In the genomic region with DNA sequence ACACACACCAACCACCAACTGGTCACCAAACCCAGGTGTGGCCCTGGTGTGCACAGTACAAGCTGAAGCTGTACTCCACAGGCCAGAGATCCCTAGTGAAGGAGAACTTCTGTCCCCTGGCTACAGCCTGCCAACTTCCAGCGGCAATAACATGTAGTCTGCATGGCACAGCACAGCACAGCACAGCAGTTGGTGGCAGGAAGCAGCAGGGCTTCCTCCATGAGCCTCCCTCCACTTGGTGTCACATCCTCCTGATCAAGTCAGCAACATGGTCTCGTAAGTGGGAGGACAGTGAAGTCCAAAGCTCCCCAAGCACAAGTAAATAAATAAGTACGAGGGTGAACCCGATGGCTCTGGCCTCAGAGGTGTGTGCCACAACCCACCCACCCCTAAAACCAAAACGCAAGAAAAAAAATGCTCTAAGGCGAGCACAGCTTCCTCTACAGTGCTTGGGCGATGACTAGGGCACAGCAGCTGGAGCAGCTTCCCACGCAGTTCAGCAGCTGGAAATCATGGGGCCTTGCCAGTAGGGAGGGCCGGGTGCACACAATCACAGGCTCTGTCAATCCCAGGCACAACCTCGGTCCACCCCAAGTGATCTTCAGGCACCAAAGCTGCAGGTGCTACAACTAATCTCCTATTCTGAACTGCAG, we compare ENCODE assay signal across 19 mouse cellular contexts. TPM values are rescaled to one million over a fixed set of nuclear protein-coding genes. Genes with fewer than 3 reads are reported as not detected.
A peak's percentile ranks its signal among the peaks of the same experiment; 100 is the strongest.
DNase-seq lines count a peak whose midpoint lies in the region; ATAC-seq and TF ChIP-seq lines count a peak whose summit lies in the region.
"Had no signal": no experiment of that assay in that cellular context is flagged by ENCODE, and none has a peak within 500 bp of the region (broad histone marks: within the 10 kb centered on the region; RNA-seq: fewer than 3 reads in every experiment).

No protein-coding gene starts in this region.

- no peak for TF ChIP-seq CTCF in layer of hippocampus, adult 2 months (conservative IDR thresholded peaks at IDR 0.05)
- TF ChIP-seq CTCF in stomach, postnatal 0 days (IDR thresholded peaks at IDR 0.05; ENCODE audit: low read depth) = no peak

- peak overlapping the region; percentile 16; the same call in 1 of the 2 replicates for H3K27ac ChIP-seq in layer of hippocampus, adult 2 months
- H3K27ac ChIP-seq in stomach, postnatal 0 days (replicated peaks) = no peak overlapping the region
- H3K27ac ChIP-seq: forebrain, embryonic 13.5 days; heart, embryonic 13.5 days; hindbrain, embryonic 13.5 days; limb, embryonic 15.5 days; midbrain, embryonic 12.5 days had no signal

- WGBS in stomach, postnatal 0 days = 81% methylated on average over 10 of the region's 10 CpGs

- peaks cover 45% of the 10 kb centered on the region for H3K4me1 ChIP-seq in megakaryocyte, embryonic 14.5 days
- no peaks in the 10 kb centered on the region for H3K4me1 ChIP-seq in stomach, postnatal 0 days (replicated peaks; ENCODE audit: control insufficient read depth, insufficient read depth)
- H3K4me1 ChIP-seq: forebrain, embryonic 13.5 days; hindbrain, embryonic 13.5 days; limb, embryonic 15.5 days; midbrain, embryonic 12.5 days had no signal

- intact Hi-C loops in heart, postnatal 25 days (cut with DNase I) = no loop called here

- TF ChIP-seq EP300 in stomach, postnatal 0 days (optimal IDR thresholded peaks at IDR 0.05) = no peak

- no peak overlapping the region for H3K4me2 ChIP-seq in stomach, postnatal 0 days (replicated peaks; ENCODE audit: low read depth)
- H3K4me2 ChIP-seq: forebrain, embryonic 13.5 days; heart, embryonic 13.5 days; hindbrain, embryonic 13.5 days; limb, embryonic 15.5 days; lung, embryonic 14.5 days; midbrain, embryonic 12.5 days had no signal

- H3K9ac ChIP-seq in stomach, postnatal 0 days (ENCODE audit: low read length) = no peak overlapping the region
- H3K9ac ChIP-seq: forebrain, embryonic 13.5 days; heart, embryonic 13.5 days; hindbrain, embryonic 13.5 days; limb, embryonic 15.5 days; lung, embryonic 14.5 days; midbrain, embryonic 12.5 days had no signal

- no peaks in the 10 kb centered on the region for H3K9me3 ChIP-seq in megakaryocyte, embryonic 14.5 days
- H3K9me3 ChIP-seq in stomach, postnatal 0 days (ENCODE audit: control insufficient read depth, low read length) = no peaks in the 10 kb centered on the region
- H3K9me3 ChIP-seq: forebrain, embryonic 13.5 days; heart, embryonic 13.5 days; hindbrain, embryonic 13.5 days; limb, embryonic 15.5 days; midbrain, embryonic 12.5 days had no signal

- no peak for ATAC-seq in megakaryocyte, adult 5-6 weeks (ENCODE audit: poor library complexity, severe bottlenecking)
- 0 out of 2 replicates have a peak, but pooled peaks have one; percentile 14 for ATAC-seq in stomach, postnatal 0 days (ENCODE audit: low FRiP score, low TSS enrichment)
- ATAC-seq: forebrain, embryonic 13.5 days had no signal

- H3K27me3 ChIP-seq in megakaryocyte, embryonic 14.5 days (replicated peaks) = peaks cover 4% of the 10 kb centered on the region
- no peaks in the 10 kb centered on the region for H3K27me3 ChIP-seq in stomach, postnatal 0 days (ENCODE audit: control insufficient read depth, insufficient read depth, low read length)
- H3K27me3 ChIP-seq: forebrain, embryonic 13.5 days; heart, embryonic 13.5 days; hindbrain, embryonic 13.5 days; limb, embryonic 15.5 days; midbrain, embryonic 12.5 days had no signal

- DNase-seq in layer of hippocampus, adult 2 months (ENCODE audit: low spot score in 2 of 2) = no peak
- DNase-seq in layer of hippocampus, adult 9-10 months (ENCODE audit: low spot score) = no peak
- peak; percentile 39 for DNase-seq in heart, postnatal 25 days (ENCODE audit: low spot score)
- DNase-seq in stomach, postnatal 0 days (ENCODE audit: low spot score) = no peak
- DNase-seq in ovary, postnatal 36 days (ENCODE audit: low spot score) = no peak
- no peak for DNase-seq in layer of hippocampus, postnatal 14 days (ENCODE audit: low spot score in 2 of 2)
- DNase-seq: cerebellum, postnatal 10 days; kidney, adult 9 months; kidney, postnatal 4 days; lung, embryonic 14.5 days; thymus, adult 18-20 months had no signal

- H3K4me3 ChIP-seq in layer of hippocampus, adult 2 months = no peak overlapping the region
- peak overlapping the region; percentile 51 for H3K4me3 ChIP-seq in megakaryocyte, embryonic 14.5 days (replicated peaks)
- no peak overlapping the region for H3K4me3 ChIP-seq in stomach, postnatal 0 days (ENCODE audit: low read depth, low read length)
- H3K4me3 ChIP-seq: forebrain, embryonic 13.5 days; heart, embryonic 13.5 days; hindbrain, embryonic 13.5 days; limb, embryonic 15.5 days; midbrain, embryonic 12.5 days had no signal

- peaks cover 75% of the 10 kb centered on the region for H3K36me3 ChIP-seq in megakaryocyte, embryonic 14.5 days (replicated peaks; ENCODE audit: low read length)
- peaks cover 27% of the 10 kb centered on the region for H3K36me3 ChIP-seq in stomach, postnatal 0 days (ENCODE audit: control insufficient read depth, insufficient read depth, low read length)

RNA-seq across cellular contexts. Expression of a gene that starts 10.9 kb away (rescaled TPM):
- not detected for total RNA-seq in layer of hippocampus, adult 2 months (2021)
- polyA plus RNA-seq in megakaryocyte, embryonic 14.5 days (2012; ENCODE audit: insufficient read depth, low replicate concordance) = 2.3 TPM in 1 of 2 replicates, not detected in the other
- total RNA-seq in megakaryocyte, adult 5-6 weeks (2015) = not detected in 2 replicates
- total RNA-seq in megakaryocyte, adult 5-6 weeks (2017) = not detected in 2 replicates
- total RNA-seq in heart, postnatal 25 days (2021) = not detected
- 15.3 and 16.8 TPM in 2 replicates for polyA plus RNA-seq in stomach, postnatal 0 days (2015; fragmentation: Nextera tagmentation; extraction: Ambion mirVana)
- total RNA-seq in layer of hippocampus, postnatal 14 days (2021) = not detected
- polyA plus RNA-seq: forebrain, embryonic 13.5 days; neural tube, embryonic 14.5 days had no signal

RNA-seq across cellular contexts. Expression of a gene that starts 35.0 kb away (rescaled TPM):
- total RNA-seq in layer of hippocampus, adult 2 months (2021) = 100 to 1,000 TPM; 106 to 119 TPM
- polyA plus RNA-seq in megakaryocyte, embryonic 14.5 days (2012; ENCODE audit: insufficient read depth, low replicate concordance) = 5.7 and 38.9 TPM in 2 replicates
- 52.4 and 55.3 TPM in 2 replicates for total RNA-seq in megakaryocyte, adult 5-6 weeks (2015)
- 105 and 107 TPM in 2 replicates for total RNA-seq in megakaryocyte, adult 5-6 weeks (2017)
- 100 to 1,000 TPM; 171 to 178 TPM for total RNA-seq in heart, postnatal 25 days (2021)
- 98.5 and 99.4 TPM in 2 replicates for polyA plus RNA-seq in stomach, postnatal 0 days (2015; fragmentation: Nextera tagmentation; extraction: Ambion mirVana)
- total RNA-seq in layer of hippocampus, postnatal 14 days (2021) = 100 to 1,000 TPM; 130 to 138 TPM

RNA-seq across cellular contexts. Expression of a gene that starts 40.4 kb away (rescaled TPM):
- under 1 TPM; 0.29 to 0.54 TPM for total RNA-seq in layer of hippocampus, adult 2 months (2021)
- polyA plus RNA-seq in megakaryocyte, embryonic 14.5 days (2012; ENCODE audit: insufficient read depth, low replicate concordance) = 0.32 TPM in 1 of 2 replicates, not detected in the other
- total RNA-seq in megakaryocyte, adult 5-6 weeks (2015) = 1.2 and 1.3 TPM in 2 replicates
- 0.94 and 1.7 TPM in 2 replicates for total RNA-seq in megakaryocyte, adult 5-6 weeks (2017)
- under 1 TPM; 0.17 to 0.49 TPM for total RNA-seq in heart, postnatal 25 days (2021)
- 27.0 and 28.1 TPM in 2 replicates for polyA plus RNA-seq in stomach, postnatal 0 days (2015; fragmentation: Nextera tagmentation; extraction: Ambion mirVana)
- total RNA-seq in layer of hippocampus, postnatal 14 days (2021) = under 1 TPM; 0.21 to 0.36 TPM

RNA-seq across cellular contexts. Expression of a gene that starts 53.0 kb away (rescaled TPM):
- 1 to 10 TPM; 2.5 to 6.7 TPM for total RNA-seq in layer of hippocampus, adult 2 months (2021)
- polyA plus RNA-seq in megakaryocyte, embryonic 14.5 days (2012; ENCODE audit: insufficient read depth, low replicate concordance) = 0.66 TPM in 1 of 2 replicates, not detected in the other
- 1.3 and 2.3 TPM in 2 replicates for total RNA-seq in megakaryocyte, adult 5-6 weeks (2015)
- total RNA-seq in megakaryocyte, adult 5-6 weeks (2017) = 0.41 and 0.95 TPM in 2 replicates
- total RNA-seq in heart, postnatal 25 days (2021) = 10 to 100 TPM; 35.8 to 44.2 TPM
- 185 and 199 TPM in 2 replicates for polyA plus RNA-seq in stomach, postnatal 0 days (2015; fragmentation: Nextera tagmentation; extraction: Ambion mirVana)
- 10 to 100 TPM in 1 of 2 experiments, 1 to 10 TPM in 1; 9.7 to 14.5 TPM for total RNA-seq in layer of hippocampus, postnatal 14 days (2021)
